Mouse (Mus musculus): ENCODE measurements around the gene Ear2. TPM values are rescaled to one million over a fixed set of nuclear protein-coding genes. Genes with fewer than 3 reads are reported as not detected.
"Not testable (repeated sequence)": the region's sequence is repeated elsewhere in the genome, so short reads cannot be mapped to it uniquely, and the experiment has no call there.

Ear2 gene
- polyA plus RNA-seq, 1 experiment from 2014 or later = 1.4 TPM

GRCm38 (mm10) chr14:44123551-44123950, 21.1 kb downstream of the Ear2 start, which contains the start of gene Gm3327:
Gm3327 (plus strand) TSS chr14:44123851.
- H3K27ac ChIP-seq (ENCODE audit: low read length); ATAC-seq (ENCODE audit: insufficient read depth, low FRiP score); H3K4me2 ChIP-seq (ENCODE audit: low read depth, low read length); H3K4me1 ChIP-seq (ENCODE audit: control insufficient read depth, insufficient read depth, low read length); H3K9ac ChIP-seq (ENCODE audit: low read length); H3K36me3 ChIP-seq (ENCODE audit: control insufficient read depth, insufficient read depth, low read length); H3K4me3 ChIP-seq (replicated peaks; ENCODE audit: low read length); H3K27me3 ChIP-seq (ENCODE audit: control insufficient read depth, insufficient read depth, low read length); H3K9me3 ChIP-seq (replicated peaks; ENCODE audit: control insufficient read depth, low read length): not testable (repeated sequence)
- 83% methylated on average over 3 of the region's 4 CpGs for WGBS

Other genes with a start within 250 kb of the Ear2 start
- gene Ear1, start 227.1 kb upstream of the Ear2 start, polyA plus RNA-seq (2015; fragmentation: Nextera tagmentation; extraction: Ambion mirVana) = 0.40 and 1.0 TPM in 2 replicates
- not detected in 2 replicates for gene Ear10, start 179.1 kb upstream of the Ear2 start, polyA plus RNA-seq (2015; fragmentation: Nextera tagmentation; extraction: Ambion mirVana)
- 9.1 and 10.6 TPM in 2 replicates for gene Gm8113, start 177.3 kb upstream of the Ear2 start, polyA plus RNA-seq (2015; fragmentation: Nextera tagmentation; extraction: Ambion mirVana)
- not detected in 2 replicates for gene Ang5, start 145.6 kb upstream of the Ear2 start, polyA plus RNA-seq (2015; fragmentation: Nextera tagmentation; extraction: Ambion mirVana)
- gene Ang6, start 100.4 kb upstream of the Ear2 start, polyA plus RNA-seq (2015; fragmentation: Nextera tagmentation; extraction: Ambion mirVana) = not detected in 2 replicates
- not detected in 2 replicates for gene Gm3327, start 21.2 kb downstream of the Ear2 start, polyA plus RNA-seq (2015; fragmentation: Nextera tagmentation; extraction: Ambion mirVana)
- gene Gm8212, start 95.0 kb downstream of the Ear2 start, polyA plus RNA-seq (2015; fragmentation: Nextera tagmentation; extraction: Ambion mirVana) = not detected in 2 replicates
- gene 4930503E14Rik, start 110.6 kb downstream of the Ear2 start, polyA plus RNA-seq (2015; fragmentation: Nextera tagmentation; extraction: Ambion mirVana) = not detected in 2 replicates
- gene Gm8220, start 182.9 kb downstream of the Ear2 start, polyA plus RNA-seq (2015; fragmentation: Nextera tagmentation; extraction: Ambion mirVana) = not detected in 2 replicates
- gene Gm5930, start 235.9 kb downstream of the Ear2 start, polyA plus RNA-seq (2015; fragmentation: Nextera tagmentation; extraction: Ambion mirVana) = not detected in 2 replicates

Measured in stomach, embryonic 16.5 days (tissue).